Mouse (Mus musculus) liver, adult 2 months (tissue): ENCODE results near the gene Havcr2. TPM values are rescaled to one million over a fixed set of nuclear protein-coding genes. Genes with fewer than 3 reads are reported as not detected.
A peak's percentile ranks its signal among the peaks of the same experiment; 100 is the strongest.
"Not testable (repeated sequence)": the region's sequence is repeated elsewhere in the genome, so short reads cannot be mapped to it uniquely, and the experiment has no call there.

ENCODE experiments used
- DNase-seq: peaks from one replicate; pipeline ENCODE4 v3.0.0-alpha.2; 2011; ENCODE audit warnings: low read depth, low spot score; ENCODE audit errors: extremely low read depth
- H3K27ac ChIP-seq: fragments of 200-500 bp; replicated peaks from 2 replicates; pipeline ENCODE4 v1.5.1; 2012; ENCODE audit warnings: low read depth, mild to moderate bottlenecking, control low read depth, inconsistent platforms, low read length; ENCODE audit not compliant: insufficient read depth
- H3K27me3 ChIP-seq: fragments of 200-500 bp; 2 replicates; pipeline ENCODE4 v1.6.1; 2012; ENCODE audit warnings: mild to moderate bottlenecking, moderate library complexity, low read length, inconsistent platforms; ENCODE audit not compliant: control insufficient read depth, insufficient read depth
- H3K36me3 ChIP-seq: fragments of 200-500 bp; 2 replicates; pipeline ENCODE4 v1.6.1; 2012; ENCODE audit warnings: low read length, inconsistent platforms; ENCODE audit not compliant: control insufficient read depth, insufficient read depth
- H3K4me1 ChIP-seq: fragments of 200-500 bp; 2 replicates; pipeline ENCODE4 v1.6.1; 2011; ENCODE audit warnings: low read length; ENCODE audit not compliant: control insufficient read depth, insufficient read depth
- H3K4me3 ChIP-seq: fragments of 200-500 bp; 2 replicates; pipeline ENCODE4 v1.5.1; 2011; ENCODE audit warnings: low read depth, mild to moderate bottlenecking, control low read depth, low read length, moderate library complexity; ENCODE audit not compliant: insufficient read depth
- H3K79me2 ChIP-seq: fragments of 200-500 bp; 2 replicates; pipeline ENCODE4 v1.6.1; 2012; ENCODE audit warnings: inconsistent platforms, mild to moderate bottlenecking, low read length, moderate library complexity; ENCODE audit not compliant: control insufficient read depth, insufficient read depth
- H3K9ac ChIP-seq: fragments of 200-500 bp; 2 replicates; pipeline ENCODE4 v1.6.1; 2012; ENCODE audit warnings: low read depth, mild to moderate bottlenecking, control low read depth, inconsistent platforms, low read length
- CTCF ChIP-seq: fragments of 200-500 bp; IDR thresholded peaks from 2 replicates; pipeline ENCODE4 v1.5.1; 2011; ENCODE audit warnings: low read depth, low read length, control low read depth
- POLR2A ChIP-seq: fragments of 200-500 bp; IDR thresholded peaks from 2 replicates; pipeline ENCODE4 v1.6.1; 2011; ENCODE audit warnings: low read length, control low read depth; ENCODE audit not compliant: insufficient read depth; ENCODE audit errors: extremely low read depth
- WGBS: fragments of 180-500 bp; shearing (Covaris S2); methylation state at CpG from one replicate; pipeline ENCODE4 v1.1.7; 2018; 5-methylcytosine and 5-hydroxymethylcytosine counted together
- polyA plus RNA-seq: library from polyadenylated mRNA; depleted of rRNA; stranded (reverse); fragments of >200 nt; gene quantifications from 2 replicates; pipeline ENCODE4 v1.2.3, GENCODE M21; 2012; rRNA removed
- total RNA-seq: library from RNA; depleted of rRNA; stranded (reverse); fragments of >200 nt; gene quantifications from 2 replicates; pipeline ENCODE4 v1.2.3, GENCODE M21; 2014; rRNA removed

The Havcr2 gene
- total and polyA plus RNA-seq, 2 experiments, result 0.02 to 0.18 TPM

- H3K9ac ChIP-seq, result no peak overlapping the region
- H3K4me1 ChIP-seq, result no peaks in the 10 kb centered on the region
- no peaks in the 10 kb centered on the region; the same call in 1 of the 2 replicates for H3K27me3 ChIP-seq
- WGBS, result 95% methylated on average over 5 of the region's 5 CpGs
- DNase-seq, result no peak
- TF ChIP-seq CTCF (no peak), POLR2A (no peak)
- H3K36me3 ChIP-seq, result no peaks in the 10 kb centered on the region
- H3K27ac ChIP-seq, result no peak overlapping the region
- no peak overlapping the region for H3K4me3 ChIP-seq
- H3K79me2 ChIP-seq, result no peaks in the 10 kb centered on the region
Observed at GRCm38 (mm10) chr11:46509900-46510299, 55.2 kb downstream of the Havcr2 start.

DNA sequence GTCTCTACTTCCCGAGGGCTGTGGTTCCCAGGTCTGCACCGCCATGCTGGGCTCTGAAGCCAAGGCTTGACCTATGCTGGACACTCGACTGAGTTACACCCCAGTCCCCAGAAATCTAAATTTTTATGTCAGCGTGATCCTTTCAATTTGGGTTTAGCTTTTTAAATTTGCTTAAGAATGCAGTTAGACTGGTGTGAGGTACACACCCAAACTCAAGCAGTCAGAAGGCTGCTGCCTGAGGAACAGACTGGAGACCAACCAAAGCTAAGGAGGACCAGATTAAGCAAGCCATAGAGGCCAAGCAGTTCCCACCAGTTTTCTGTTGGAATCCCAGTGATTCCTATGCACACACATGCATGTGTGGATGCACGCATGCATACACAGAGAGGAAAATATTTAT is 66.6 kb downstream of the Havcr2 start:
- H3K4me3 ChIP-seq, H3K79me2 ChIP-seq, DNase-seq, H3K27ac ChIP-seq, H3K9ac ChIP-seq, H3K27me3 ChIP-seq, H3K4me1 ChIP-seq, H3K36me3 ChIP-seq: not testable (repeated sequence)
- 76% methylated on average over 5 of the region's 5 CpGs for WGBS

DNA sequence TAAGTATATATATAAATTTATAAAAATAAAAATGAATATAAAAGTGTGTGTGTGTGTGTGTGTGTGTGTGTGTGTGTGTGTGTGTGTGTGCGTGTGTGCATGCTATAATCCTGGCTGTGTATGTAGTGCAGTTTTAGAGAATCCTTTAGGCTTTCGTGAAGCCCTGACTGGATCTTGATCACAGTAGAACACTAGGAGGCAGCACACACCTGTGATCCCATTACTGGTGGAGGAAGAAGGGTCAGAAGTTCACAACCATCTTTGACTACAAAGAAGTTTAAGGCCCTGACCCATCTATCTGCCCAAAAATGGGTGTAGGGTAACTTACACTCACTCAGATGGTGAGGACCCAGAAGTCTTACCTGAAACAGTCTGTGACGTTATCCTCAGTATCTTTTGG is 68.0 kb downstream of the Havcr2 start:
- Histone ChIP-seq H3K36me3 (no peaks in the 10 kb centered on the region), H3K4me3 (no peak overlapping the region), H3K4me1 (no peaks in the 10 kb centered on the region), H3K79me2 (no peaks in the 10 kb centered on the region), H3K27me3 (no peaks in the 10 kb centered on the region), H3K9ac (no peak overlapping the region), H3K27ac (no peak overlapping the region)
- TF ChIP-seq POLR2A (no peak), CTCF (peak; percentile 57)
- WGBS, result 62% methylated on average over 3 of the region's 3 CpGs
- DNase-seq, result peak; percentile 46

DNA sequence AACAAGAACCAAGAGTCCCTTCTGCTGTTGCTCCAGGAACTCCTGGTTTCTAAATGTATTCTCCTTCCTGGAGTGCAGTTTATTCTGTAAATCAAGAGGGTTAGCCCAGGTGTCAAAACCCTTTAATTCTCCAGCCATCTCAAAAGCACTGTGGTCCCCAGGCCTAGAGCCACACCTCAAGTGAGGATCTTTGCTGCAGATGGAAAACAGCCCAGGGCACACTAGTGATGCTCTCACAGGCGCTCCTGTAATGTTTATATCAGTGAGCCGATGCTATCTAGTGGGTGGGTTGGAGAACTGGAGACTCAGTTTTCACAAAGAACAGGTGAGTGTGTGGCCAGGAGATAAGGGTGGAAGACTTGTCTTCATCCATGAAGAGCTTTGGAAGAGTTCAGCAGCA is 69.2 kb downstream of the Havcr2 start, which contains the start of gene Gm12169:
TSS of gene Gm12169 (plus strand) at position 301 of the 400 bp plus-strand sequence.
- Histone ChIP-seq H3K27me3 (no peaks in the 10 kb centered on the region), H3K9ac (no peak within 1 kb of the TSS), H3K4me1 (no peaks in the 10 kb centered on the region), H3K27ac (no peak within 1 kb of the TSS), H3K36me3 (no peaks in the 10 kb centered on the region), H3K79me2 (no peaks in the 10 kb centered on the region), H3K4me3 (no peak within 1 kb of the TSS)
- no peak for TF ChIP-seq CTCF
- TF ChIP-seq POLR2A, result no peak
- no peak for DNase-seq
- 86% methylated on average over 2 of the region's 2 CpGs for WGBS

GRCm38 (mm10) chr11:46530149-46530548 is 75.4 kb downstream of the Havcr2 start:
- H3K36me3 ChIP-seq, result no peaks in the 10 kb centered on the region
- no peak overlapping the region for H3K27ac ChIP-seq
- no peaks in the 10 kb centered on the region for H3K27me3 ChIP-seq
- no peak for DNase-seq
- no peaks in the 10 kb centered on the region for H3K4me1 ChIP-seq
- H3K79me2 ChIP-seq, result no peaks in the 10 kb centered on the region
- no peak overlapping the region for H3K9ac ChIP-seq
- 76% methylated on average over 4 of the region's 4 CpGs for WGBS
- H3K4me3 ChIP-seq, result no peak overlapping the region
- TF ChIP-seq CTCF (no peak), POLR2A (no peak)

Other genes starting within 250 kb of the Havcr2 start
- gene Fndc9, start 219.4 kb upstream of the Havcr2 start, total RNA-seq, result not detected in 2 replicates
- gene Fndc9, start 219.4 kb upstream of the Havcr2 start, polyA plus RNA-seq, result not detected in 2 replicates
- 0.55 and 1.5 TPM in 2 replicates for gene Cyfip2, start 142.1 kb upstream of the Havcr2 start, total RNA-seq
- gene Cyfip2, start 142.1 kb upstream of the Havcr2 start, polyA plus RNA-seq, result 0.71 and 0.73 TPM in 2 replicates
- gene Itk, start 65.4 kb upstream of the Havcr2 start, total RNA-seq, result 0.27 and 0.46 TPM in 2 replicates
- 0.22 and 0.24 TPM in 2 replicates for gene Itk, start 65.4 kb upstream of the Havcr2 start, polyA plus RNA-seq
- gene Fam71b, start 58.4 kb upstream of the Havcr2 start, total RNA-seq, result not detected in 2 replicates
- gene Fam71b, start 58.4 kb upstream of the Havcr2 start, polyA plus RNA-seq, result not detected in 2 replicates
- 12.0 and 14.8 TPM in 2 replicates for gene Med7, start 18.0 kb upstream of the Havcr2 start, total RNA-seq
- 9.1 and 14.7 TPM in 2 replicates for gene Med7, start 18.0 kb upstream of the Havcr2 start, polyA plus RNA-seq
- not detected in 2 replicates for gene Gm12169, start 69.3 kb downstream of the Havcr2 start, total RNA-seq
- not detected in 2 replicates for gene Gm12169, start 69.3 kb downstream of the Havcr2 start, polyA plus RNA-seq
- gene BC053393, start 116.6 kb downstream of the Havcr2 start, total RNA-seq, result not detected in 2 replicates
- not detected in 2 replicates for gene BC053393, start 116.6 kb downstream of the Havcr2 start, polyA plus RNA-seq
- not detected in 2 replicates for gene Dppa1, start 174.3 kb downstream of the Havcr2 start, total RNA-seq
- gene Dppa1, start 174.3 kb downstream of the Havcr2 start, polyA plus RNA-seq, result not detected in 2 replicates